Mouse (Mus musculus): Measurements from ENCODE around the gene Methig1.
A peak's percentile ranks its signal among the peaks of the same experiment; 100 is the strongest.
"Not testable (repeated sequence)": the region's sequence is repeated elsewhere in the genome, so short reads cannot be mapped to it uniquely, and the experiment has no call there.

Methig1 gene

DNA sequence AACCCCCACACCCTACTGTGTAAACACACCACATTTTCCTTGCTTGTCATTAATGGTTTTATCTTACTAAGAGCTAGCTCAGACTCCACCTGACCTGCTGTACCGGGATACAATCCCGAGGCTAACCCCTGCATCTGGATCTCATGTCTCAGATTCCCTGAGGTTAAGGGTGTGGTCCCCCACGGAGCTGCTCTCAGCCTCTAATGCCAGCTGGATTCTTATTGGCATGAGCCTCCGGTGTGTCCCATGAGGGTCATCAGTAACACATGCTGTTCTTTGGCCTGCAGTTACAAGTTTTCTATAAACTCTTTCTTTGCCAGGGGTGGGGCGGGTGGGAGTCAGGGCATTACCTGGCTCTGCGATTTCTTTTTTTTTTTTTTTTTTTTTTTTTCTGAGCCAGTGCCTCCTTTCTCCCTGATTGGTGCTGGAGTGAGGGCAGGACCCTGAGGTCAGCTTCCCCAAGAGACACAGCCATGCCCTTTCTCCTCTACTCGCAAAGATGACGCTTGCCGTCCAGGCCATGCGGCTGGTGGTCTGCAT is at the start of gene Methig1, which contains the start of gene Mettl7a2:
Gene Methig1, plus strand, starts transcription at position 439 of the 540 bp plus-strand sequence.
Gene Mettl7a2, plus strand, starts transcription at position 490 of the 540 bp plus-strand sequence.
- DNase-seq = no peak

DNA sequence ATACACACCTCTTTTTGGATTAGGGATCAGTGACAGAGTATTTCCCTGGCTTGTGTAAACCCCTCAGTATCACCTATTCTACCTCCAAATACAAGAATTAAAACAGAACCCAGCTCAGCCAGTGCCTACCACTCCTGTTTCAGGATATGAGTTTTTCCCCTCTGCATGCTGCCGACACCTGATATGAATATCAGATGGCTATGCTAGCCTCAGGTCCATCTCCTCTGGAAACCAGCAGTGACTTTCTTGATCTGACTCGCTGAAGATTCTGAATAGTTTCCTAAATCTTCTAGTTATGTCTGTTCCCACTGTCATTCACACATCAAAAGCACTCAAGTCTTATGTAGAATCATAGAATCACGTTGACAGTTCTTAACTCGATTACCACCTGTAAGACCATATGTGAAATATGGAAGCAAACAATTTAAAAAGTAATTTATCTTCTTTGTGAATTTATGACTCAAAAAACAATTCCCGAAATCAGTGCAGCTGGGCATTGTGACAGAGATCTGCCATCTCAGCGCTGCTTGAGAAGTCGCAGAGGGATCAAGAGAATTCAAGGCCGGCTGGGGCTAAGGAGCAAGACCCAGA is 49.4 kb upstream of the Methig1 start:
- DNase-seq = no peak

DNA sequence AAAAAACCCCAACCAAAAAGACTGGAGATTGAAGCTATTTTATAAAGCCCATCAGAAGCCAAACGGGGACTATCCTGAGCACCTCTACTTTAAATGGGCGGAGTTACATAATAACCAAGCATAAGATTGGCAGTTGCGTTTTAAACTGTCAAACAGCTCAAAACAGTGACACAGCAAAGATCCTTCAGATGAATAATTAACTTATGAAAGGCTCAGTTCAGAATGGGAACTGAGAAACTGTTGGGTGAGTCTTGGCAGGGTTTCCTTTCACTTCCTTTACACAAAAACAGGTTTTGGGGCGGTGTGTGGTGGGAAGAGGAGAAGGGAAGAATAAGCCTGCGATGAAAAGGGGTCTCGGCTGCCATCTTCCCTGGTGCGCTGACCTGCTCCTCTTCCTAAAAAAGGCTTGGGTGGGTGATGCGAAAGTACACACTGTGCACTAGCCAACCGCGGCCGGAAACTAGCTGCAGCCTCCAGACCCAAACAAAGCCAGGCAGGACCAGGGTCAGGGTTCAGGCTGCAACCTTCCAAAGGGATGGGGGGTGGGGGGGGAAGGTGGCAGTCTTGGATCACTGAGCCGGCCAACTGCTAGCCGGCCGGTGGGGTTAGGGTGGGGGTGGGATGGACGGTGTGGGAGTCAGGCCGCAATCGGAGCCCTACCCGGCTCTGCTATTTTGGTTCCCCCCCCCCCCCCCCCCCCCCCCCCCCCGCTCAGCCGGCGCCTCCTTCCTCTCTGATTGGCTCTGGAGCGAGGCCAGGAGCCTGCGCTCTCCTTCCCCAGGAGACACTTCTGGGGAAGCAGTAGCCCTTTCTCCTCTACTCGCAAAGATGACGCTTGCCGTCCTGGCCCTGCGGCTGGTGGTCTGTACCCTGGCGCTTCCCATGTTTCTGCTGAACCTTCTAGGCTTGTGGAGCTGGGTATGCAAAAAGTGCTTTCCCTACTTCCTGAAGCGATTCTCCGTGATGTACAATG is 48.6 kb upstream of the Methig1 start, which contains the start of gene Mettl7a1:
Gene Mettl7a1, plus strand, starts transcription at position 122 of the 973 bp plus-strand sequence.
- peak; percentile 89 for DNase-seq

DNA sequence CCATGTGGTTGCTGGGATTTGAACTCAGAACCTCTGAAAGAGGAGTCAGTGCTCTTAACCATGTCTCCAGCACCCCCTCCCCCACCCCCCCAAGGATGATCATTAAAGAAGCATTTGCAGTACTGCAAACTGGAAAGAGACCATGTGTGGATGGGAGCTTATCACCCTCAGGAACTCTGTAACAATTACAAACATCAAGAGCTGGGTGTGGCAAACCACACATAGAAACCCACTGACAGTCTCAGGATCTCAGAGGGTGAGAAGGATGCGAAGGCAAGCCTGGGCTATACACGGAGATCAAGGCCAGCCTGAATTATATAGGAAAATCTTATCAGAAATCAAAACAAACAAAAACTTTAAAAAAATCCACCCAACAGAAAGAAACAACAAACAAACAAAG is 46.7 kb upstream of the Methig1 start:
- DNase-seq = no peak

DNA sequence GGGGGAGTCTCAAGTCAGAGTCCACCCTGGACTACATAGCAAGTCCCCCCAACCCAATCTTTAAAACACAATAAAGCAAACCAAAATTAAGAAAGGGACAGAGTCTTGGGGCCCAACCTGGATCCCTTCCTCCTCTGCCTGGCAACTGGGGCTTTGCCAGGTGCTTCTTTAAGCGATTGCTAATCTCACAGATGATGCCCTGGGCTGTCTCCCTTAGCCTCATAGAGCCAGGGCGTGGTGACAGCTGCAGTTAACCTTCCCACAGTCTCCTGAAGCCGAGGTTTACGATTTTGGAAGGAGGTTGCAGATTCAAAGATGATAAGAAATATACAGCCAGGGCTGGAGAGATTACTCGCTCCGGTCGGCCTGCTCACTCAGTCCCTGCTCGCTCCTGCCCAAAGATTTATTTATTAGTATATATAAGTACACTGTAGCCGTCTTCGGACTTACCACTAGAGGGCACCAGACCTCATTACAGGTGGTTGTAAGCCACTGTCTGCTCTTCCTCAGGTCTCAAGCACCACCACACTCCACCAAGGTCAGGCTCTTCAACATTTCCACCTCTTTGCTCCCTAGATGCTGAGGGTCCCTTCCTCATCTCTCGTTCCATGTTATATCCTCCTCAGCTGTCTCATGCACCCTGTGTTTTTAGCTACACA is 45.4 kb upstream of the Methig1 start:
- not testable (repeated sequence) for DNase-seq

DNA sequence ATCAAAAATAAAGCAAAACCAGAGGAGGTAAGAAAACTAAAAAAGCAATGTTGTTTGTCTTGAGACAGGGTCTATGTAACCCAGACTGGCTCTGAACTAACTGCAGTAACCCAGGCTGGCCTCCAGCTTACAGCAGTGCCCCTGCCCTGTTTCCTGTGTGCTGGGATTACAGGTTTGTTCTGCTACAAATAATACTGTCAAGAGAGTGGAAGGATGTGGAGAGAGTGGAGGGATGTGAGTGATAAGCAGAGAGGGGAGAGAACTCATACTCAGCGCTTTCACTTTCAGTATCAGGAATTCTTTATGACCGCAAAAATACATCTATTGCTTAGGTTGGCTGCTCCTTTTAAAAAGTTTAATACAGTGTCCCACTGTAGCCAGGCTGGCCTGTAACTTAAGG is 40.6 kb upstream of the Methig1 start:
- no peak for DNase-seq

DNA sequence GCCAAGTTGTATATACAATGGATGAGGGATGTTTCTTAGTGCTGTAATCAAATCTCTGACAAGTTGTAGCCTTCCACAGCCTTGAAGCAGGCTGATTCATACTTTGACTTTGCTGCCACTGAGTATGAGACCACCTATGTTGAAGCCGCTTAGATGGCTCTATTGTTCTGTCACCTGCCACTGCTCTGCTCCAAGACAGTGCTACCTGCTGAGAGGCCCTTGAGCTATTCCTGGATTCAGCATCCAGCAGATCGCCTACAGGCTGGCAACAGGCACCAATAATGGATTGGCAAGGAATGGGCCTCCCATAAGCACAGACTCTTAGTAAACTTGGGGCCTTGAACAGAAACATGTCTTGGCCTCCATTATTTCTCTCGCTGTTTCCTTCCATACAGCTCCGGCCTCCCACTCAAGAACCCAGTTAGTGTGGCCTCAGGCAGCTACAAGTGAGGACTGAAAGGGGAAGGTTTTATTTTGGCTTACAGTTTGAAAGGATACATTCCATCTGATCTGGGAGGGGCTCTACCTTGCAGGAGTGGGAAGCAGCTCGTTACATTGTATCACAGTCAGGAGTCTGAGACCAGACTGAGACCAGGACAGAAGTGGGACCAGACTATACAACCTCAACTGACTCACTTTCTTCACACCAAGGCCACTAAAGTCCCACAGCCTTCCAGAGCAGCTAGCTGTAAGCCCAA is 38.4 kb upstream of the Methig1 start:
- DNase-seq = no peak

DNA sequence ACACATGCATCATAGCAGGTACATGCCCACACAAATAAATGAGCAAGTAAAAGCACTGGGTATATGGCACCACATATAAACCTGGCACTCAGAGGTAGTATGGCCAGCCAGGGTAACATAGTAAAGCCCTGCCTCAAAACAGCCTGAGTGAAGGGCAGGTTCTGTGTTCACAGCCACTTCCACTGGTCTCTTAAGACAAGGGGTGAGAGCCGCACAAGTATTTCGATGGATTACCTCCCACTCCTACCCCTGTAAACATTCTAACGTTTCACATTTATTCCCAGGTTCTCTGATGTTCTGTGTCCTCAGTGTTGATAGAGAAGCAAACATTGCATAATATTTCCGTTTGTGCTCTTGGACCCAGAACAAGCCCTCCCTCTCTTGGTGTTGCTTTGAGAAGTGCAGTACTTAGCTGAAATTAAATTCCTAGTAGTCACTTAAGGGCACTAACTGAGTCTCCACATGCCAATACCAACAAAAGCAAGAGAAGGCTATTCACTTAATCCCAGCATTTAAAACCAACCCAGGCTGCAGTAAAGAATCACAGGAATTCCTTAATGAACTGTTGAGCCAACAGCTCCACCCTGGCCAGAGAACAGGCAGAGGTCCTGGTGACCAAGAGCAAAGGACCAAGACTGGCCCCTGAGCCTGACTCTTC is 34.8 kb upstream of the Methig1 start:
- DNase-seq = not testable (repeated sequence)

DNA sequence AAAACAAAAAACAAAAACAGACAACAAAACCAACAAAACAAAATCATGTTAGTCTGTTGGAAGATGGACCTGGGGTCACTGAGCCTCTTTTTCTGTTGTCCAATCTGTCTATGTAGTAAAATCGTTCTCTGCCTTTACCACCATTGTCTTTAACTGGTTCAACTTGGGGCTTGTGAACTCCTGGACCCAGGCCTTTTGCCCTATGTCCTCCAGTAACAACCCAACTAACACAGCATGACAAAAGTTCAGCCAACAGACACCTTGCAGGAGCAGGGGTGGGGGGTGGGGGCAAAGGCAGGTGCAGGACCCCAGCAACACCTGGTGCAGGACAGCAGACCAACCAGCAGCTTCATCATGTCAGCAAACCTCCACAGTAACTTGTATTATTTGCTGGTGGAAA is 33.1 kb upstream of the Methig1 start:
- DNase-seq = no peak

DNA sequence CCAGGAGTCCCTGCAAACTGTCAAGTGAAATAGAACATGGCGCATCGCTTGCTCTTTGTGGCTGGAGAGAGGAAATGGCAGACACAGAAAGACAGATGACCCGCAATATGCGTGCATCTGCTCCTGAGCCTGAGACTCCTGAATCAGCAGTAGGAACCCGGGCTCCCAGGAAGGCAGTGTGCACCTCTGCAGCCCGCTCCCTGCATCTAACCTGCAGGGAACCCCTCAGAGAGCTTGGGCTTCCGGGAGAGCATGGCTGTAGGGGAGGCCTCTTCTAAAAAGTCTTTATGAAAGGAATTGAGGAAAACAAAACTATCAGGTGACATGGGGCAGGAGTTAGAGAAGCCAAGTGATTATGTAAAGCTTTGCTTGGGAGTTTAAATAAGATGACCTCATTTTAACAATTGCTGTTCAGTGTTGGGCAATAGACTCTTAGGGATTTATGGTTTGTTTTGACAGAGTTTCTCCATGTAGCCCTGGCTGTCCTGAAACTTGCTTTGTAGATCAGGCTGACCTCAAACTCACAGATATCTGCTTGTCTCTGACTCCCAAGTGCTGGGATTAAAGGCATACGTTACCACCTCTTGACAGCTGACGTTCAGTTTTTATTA is 32.5 kb upstream of the Methig1 start:
- no peak for DNase-seq

DNA sequence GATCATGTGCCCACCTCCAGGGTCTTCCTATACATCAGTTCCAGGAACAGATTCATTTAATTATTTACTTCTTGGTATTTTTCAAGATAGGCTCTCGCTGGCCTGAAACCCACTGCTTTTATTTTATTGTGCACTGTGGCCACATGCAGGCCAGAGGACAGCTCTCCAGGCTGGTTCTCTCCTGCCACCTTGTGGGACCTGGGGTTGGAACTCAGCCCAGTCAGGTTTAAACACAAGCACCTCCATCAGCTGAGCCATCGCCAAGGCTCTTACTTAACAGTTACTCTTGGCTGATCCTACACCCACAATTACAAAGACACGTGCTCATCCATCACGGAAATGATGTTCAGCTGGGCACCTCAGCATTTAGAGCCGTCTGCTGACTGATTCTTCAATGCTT is 31.8 kb upstream of the Methig1 start:
- no peak for DNase-seq

DNA sequence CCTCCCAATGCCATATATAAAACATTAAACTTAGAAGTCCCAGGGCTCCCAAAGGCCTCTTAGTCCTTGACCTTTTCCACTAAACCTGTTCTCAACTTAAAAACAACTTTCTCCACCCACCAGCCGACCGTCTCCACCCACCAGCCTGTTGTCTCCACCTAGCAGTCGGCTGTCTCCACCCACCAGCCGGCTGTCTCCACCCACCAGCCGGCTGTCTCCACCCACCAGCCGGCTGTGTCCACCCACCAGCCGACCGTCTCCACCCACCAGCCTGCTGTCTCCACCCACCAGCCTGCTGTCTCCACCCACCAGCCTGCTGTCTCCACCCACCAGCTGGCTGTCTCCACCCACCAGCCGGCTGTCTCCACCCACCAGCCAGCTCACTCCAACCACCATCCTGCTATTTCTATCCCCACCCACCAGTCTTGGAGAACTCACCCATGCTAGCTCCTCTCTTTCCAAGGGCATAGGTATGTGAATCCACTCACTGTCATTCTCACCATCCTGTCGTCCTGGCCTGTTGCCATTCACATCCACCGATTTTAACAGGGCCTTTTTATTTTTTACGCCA is 28.8 kb upstream of the Methig1 start:
- peak; percentile 32 for DNase-seq

DNA sequence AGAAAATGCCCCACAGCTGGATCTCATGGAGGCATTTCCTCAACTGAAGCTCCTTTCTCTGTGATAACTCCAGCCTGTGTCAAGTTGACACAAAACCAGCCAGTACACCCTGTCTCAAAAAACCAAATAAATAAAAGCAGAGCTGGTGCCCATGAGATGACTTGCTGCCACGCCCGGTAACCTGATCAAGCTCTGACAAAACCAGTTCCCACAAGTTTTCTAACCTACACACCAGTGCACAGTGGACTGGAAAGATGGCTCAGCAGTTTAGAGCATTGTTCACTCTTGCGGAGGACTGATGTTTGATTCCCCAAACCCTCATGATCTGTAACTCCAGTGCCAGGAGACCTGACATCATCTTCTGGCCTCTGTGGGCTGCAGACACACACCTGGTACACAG is 27.7 kb upstream of the Methig1 start:
- DNase-seq = no peak

DNA sequence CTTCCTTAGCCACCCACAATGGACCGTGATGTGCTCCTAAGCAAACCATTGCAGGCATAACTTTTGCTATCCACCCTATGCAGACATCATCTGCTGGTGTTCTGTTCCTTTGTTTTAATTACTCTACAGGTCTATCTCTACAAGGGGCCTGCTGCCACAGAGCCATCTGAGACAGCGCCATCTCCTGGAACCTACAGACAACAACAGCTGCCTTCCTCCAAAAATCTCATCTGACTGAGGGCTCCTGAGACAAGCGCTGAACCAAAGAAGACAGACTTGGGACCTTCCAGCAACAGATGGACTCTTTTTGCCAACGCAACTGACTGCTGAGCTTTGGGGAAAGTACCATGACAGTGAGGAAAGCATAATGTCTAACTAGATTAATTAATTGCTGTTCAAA is 24.9 kb upstream of the Methig1 start:
- not testable (repeated sequence) for DNase-seq

DNA sequence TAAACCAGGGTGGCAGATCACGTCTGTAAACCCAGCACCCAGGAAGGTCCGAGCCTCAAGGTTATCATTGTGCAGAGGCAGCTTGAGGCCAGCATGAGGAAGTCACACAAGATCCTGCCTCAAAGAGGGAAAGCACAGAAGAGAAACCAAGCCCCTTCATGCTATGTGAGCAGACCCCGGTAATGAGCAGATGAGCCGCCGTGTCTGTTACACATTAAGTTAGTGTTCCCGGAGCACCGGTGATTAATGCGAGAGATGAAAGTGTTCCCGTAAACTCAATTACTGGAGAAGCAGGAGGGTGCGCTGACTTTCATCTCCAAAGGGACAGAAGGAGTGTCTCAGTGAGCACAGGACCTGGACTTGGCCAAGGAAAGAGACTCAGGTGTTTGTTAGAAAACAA is 23.6 kb upstream of the Methig1 start:
- not testable (repeated sequence) for DNase-seq

DNA sequence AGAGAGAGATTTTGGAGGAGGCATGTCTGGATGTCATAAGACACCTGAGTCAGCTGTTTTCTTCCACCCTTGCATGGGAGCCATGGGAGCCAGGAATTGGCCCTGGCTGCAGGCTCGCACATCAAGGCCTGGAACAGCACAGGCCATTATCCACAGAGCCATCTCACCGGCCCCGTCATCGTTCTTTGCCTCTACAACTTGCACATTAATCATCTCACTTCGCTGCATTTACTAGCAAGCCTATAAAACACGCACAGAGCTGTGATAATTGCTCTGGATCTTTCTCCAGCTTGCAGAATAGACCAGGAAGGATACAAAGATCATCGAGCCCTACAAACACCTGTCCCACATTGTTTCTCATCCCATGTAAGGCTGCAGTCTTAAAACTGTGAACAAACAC is 22.2 kb upstream of the Methig1 start:
- DNase-seq = no peak

DNA sequence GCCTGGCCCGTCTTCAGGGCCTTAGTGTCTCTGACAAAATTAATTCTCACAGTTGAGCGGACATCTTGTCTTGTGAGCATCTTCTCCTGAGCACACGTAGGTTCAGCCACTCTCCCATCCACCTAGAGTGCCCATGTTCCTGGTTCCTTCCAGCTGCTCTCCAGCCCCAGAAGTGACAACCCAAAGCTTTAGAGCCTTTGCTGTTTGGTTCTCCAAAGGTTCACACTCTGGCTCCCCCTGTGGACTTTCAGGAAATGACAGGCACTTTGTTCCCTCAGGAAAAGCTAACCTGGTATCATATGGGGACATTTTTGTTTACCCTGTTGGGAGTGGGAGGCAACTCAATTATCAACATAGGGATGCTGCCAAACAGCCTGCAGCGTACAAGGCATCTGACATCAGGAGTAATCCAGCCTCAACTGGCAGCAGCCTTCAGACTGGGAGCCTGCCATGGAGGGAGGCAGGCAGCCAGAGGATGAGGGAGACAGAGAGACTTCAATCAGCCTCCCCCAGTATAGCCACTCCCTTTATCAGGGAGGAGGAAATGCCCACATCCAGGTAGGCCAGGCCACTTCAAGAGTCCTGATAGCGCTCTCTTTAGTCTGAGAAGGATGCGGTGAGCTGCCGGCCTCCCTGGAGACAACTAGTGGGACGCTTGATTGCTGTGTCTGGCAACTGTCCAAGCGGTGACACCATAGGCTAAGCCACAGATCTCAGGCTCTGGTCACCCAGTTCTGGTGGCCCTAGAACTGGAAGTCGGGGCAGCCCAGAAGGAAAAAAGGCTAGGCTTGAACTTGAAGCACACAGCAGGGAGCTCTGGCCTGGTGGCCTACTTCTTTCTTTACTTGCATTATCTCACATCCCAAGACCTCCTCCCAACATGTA is 20.6 kb upstream of the Methig1 start:
- not testable (repeated sequence) for DNase-seq

DNA sequence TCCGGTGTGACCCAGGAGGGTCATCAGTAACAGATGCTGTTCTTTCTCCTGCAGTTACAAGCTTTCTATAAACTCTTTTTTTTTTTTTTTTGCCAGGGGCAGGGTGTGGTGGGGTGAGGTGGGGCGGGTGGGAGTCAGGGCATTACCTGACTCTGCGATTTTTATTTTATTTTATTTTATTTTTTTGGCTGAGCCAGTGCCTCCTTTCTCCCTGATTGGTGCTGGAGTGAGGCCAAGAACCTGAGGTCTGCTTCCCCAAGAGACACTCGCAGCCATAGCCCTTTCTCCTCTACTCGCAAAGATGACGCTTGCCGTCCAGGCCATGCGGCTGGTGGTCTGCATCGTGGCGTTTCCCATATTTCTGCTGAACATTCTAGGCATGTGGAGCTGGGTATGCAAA is 18.3 kb upstream of the Methig1 start, which contains the start of gene Mettl7a3:
Gene Mettl7a3, plus strand, starts transcription at position 301 of the 400 bp plus-strand sequence.
- DNase-seq = no peak

DNA sequence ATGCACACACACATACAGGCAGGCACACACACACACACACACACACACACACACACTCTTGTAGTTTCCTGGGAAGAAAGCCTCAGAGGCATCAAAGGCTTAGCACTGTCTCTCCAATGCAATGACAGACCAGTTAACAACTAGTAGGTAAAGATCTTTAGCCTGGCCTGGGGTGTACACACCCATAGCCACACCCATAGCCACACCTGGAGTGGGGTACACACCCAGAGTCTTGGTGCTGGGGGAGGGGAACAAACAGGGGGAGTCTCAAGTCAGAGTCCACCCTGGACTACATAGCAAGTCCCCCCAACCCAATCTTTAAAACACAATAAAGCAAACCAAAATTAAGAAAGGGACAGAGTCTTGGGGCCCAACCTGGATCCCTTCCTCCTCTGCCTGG is 15.6 kb upstream of the Methig1 start:
- DNase-seq = not testable (repeated sequence)

DNA sequence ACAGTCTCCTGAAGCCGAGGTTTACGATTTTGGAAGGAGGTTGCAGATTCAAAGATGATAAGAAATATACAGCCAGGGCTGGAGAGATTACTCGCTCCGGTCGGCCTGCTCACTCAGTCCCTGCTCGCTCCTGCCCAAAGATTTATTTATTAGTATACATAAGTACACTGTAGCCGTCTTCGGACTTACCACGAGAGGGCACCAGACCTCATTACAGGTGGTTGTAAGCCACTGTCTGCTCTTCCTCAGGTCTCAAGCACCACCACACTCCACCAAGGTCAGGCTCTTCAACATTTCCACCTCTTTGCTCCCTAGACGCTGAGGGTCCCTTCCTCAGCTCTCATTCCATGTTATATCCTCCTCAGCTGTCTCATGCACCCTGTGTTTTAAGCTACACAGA is 15.1 kb upstream of the Methig1 start:
- not testable (repeated sequence) for DNase-seq
